Mouse (Mus musculus): Measurements from ENCODE around the gene Zdhhc21.

DNA sequence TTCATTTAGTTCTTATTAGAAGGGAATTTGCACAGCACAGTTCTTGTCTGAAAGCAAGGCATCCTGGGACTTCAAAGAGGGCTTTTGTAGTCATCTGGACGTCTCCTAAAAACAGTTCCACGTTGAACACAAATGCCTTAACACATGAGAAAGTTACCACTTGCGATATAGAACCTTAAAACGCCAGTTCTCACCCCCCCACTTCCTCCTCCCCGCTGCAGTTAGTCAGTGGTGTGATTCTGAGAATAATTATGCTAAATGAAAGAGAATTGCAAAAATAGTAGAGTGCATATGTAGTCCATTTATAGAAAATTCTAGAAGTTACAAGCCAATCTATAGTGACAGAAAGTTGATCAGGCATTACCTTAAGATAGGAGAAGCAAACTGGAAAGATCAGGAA is 32.5 kb upstream of the Zdhhc21 start:
- TF ChIP-seq GATA1 (IDR thresholded peaks at IDR 0.05; ENCODE audit: low read length) = no peak
- no peak for TF ChIP-seq TAL1 (IDR thresholded peaks at IDR 0.05; ENCODE audit: low read length)
